Mouse (Mus musculus) layer of hippocampus, adult 9-10 months (tissue): Measurements from ENCODE around the gene Fat3.

Experiments used
- DNase-seq: peaks from one replicate; pipeline ENCODE4 v3.0.0; 2022; ENCODE audit warnings: low spot score

The Fat3 gene

GRCm38 (mm10) chr9:16501186-16501711, at the start of gene Fat3:
Gene Fat3, minus strand, starts transcription at chr9:16501285.
- peak; percentile 16 for DNase-seq

- no peak for DNase-seq
Measured at GRCm38 (mm10) chr9:16532884-16533283, 31.8 kb upstream of the Fat3 start.

DNA sequence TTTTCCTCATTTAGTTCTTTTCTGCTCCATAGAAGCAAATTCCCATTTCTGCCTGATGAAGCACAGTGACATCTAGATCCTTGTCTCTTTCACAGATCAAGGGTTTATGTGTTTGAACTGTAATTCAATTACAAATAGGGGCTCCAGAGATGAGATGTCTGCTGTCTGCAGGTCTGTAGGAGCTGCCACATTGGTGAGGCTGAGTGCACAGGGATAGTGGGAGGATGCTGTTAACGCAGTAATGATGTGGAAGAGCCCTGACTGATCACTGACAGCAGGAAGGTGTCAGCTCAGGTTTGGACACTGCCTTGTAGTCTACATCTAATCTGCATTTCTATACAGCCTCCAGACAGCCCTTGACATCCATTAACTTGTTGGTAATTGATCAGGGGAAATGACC, 16.5 kb upstream of the Fat3 start:
- no peak for DNase-seq

DNA sequence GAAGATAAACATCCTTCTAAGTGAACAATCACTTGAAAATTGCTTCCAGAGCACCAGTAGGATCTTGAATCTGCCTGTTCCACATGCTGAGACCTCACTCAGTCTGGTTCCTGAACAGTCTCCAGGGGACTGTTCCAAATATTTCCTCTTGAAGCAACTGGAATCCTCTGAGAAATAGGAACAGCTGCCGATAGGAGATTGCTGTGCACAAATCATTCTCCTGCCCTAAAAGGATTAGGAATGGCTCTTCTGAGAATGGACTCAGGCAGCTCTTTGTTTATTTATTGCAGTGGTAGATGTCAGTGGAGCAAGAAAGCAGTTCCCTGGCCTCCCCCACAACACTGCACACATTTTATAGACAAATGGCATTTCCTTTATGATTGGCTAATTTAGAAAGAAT, 10.9 kb upstream of the Fat3 start:
- no peak for DNase-seq

- no peak for DNase-seq
Measured at GRCm38 (mm10) chr9:16503776-16504175, 2.7 kb upstream of the Fat3 start.

DNA sequence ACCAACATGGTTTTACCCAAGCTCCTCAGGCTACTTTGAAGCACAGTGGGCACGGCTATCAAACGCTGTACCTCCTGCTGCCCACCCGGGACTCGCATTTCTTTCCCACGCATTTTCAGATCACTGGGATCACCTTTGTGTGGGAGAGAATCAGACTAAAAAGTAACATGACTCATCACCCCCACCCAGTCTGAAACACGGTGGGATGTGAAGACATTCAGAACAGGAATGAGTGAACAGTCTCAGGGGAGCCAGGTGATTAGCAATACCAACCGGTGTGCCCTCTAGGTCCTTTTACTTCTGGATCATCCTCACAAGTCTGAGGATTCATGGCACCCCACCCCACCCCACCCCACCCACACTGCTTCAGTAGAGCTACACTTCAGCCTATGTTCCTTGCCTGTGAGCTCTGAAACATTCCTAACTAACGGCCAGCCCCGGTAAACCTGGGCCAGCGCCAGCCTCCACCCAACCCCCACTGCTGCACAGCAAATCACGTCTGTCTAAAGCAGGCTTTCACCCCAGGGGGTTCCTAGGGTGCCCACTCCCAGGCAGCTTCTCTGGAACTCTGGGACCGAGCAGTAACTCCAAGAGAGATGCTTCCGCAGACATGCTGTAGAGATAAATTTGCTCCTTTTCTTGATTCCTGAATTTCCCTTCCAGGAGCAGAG, 1.7 kb upstream of the Fat3 start:
- no peak for DNase-seq

DNA sequence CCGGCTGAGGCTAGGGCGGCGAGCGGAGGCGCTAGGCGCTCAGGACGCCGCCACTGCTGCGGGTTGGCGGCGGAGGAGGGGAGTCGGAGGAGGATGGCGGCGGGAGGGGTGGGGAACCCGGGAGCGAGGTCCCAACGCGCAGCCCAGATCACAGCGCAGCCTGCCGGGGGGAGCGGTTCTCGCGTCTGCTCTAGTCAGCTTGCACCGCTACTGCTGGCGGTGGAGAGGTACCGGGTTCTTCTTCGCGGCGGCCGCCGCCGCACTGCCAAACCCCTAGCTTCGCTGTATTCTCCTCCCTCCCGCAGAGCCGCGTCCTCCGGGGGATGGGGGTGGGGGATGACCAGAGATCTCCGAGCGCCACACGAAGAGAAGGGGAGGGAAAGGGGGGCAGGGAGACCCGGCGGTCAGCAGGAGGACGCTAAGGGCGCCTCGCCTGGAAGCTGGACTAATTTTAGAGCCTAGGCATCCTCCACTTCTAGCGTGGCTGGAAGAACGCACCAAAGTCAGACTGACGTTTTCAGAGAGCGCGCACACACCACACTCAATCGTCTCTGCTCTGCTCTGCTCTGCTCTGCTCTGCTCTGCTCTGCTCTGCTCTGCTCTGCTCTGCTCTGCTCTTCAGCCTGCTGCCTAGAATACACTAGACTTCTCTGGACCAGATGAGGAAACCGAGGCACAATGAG, 1.0 kb upstream of the Fat3 start:
- DNase-seq = no peak

DNA sequence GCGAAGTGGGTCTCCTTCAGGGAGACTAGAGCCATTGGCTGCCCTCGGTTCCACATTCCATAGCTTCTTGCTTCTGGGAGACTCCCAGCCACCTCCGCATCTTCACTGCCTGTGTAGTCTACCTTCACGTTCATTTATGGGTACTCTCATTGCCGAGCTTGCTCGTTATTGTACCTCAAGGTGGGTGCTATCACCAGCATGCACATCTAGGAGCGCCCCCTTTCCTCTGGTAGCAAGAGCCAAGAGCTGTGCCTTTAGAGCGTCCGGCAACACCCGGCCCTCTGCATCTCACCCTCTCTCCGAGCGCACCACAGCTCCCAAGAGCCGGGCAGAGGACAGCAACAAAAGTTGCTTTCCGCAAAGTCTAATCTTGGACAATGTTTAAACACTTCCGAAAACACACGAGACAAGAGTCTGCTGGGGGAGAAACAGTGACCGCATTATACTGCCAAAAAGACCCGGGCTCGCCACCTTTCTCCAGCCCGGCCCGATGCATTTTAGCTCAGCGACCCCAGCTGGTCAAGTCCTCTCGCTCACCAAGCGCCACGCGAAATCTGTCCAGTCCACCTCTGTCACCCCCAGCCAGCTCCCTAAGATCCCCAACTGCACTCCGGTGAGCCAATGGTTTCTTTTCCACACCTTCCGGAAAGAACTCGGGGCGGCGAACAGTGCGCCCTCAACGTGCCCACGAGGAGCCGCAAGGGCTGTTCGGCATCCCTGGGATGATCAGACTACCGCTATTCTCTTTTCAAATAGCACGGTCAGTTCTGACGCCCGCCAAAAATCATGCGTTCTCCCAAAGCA, 501 bp downstream of the Fat3 start:
- DNase-seq = peak; percentile 13

GRCm38 (mm10) chr9:16499621-16500381, 1.3 kb downstream of the Fat3 start:
- DNase-seq = peak; percentile 37

DNA sequence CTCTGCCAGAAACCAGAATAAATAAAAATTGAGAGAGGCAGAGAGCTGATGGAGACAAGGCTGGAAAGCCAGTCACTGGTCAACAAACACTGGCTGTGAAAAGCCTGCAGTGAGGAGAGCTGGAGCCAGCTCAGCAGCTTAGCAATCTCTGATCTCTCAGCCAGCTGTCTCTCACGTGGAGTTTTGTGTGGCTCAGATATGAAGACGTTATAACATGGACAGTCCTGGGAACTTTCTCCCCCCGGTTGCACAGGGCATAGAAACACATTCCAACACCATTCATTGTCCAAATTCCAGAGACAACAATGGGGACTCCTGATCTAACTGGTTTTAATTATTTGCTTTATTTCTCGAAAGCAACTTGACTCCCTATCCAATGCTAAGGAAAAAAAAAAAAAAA, 2.2 kb downstream of the Fat3 start:
- no peak for DNase-seq

DNA sequence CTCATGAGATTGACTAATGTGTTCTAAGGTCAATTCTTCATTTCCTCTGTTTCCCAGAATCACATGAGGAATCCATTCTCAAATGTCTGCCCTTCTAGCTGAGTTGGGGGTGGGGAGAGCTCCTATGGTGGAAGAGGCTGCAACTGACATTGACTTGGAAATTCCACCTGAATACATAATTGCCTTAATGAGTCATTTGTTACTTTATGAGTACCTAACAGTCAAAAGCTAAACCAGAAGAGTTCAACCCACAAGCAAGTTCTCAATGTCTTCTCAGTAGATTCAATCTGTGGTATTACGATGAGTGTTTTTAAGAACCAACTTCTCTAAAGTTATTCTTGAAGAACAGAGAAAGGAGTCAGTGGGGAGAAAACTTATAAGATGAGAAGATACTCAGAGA, 3.7 kb downstream of the Fat3 start:
- DNase-seq = no peak

- DNase-seq = no peak
Measured at GRCm38 (mm10) chr9:16496331-16496730, 4.8 kb downstream of the Fat3 start.

DNA sequence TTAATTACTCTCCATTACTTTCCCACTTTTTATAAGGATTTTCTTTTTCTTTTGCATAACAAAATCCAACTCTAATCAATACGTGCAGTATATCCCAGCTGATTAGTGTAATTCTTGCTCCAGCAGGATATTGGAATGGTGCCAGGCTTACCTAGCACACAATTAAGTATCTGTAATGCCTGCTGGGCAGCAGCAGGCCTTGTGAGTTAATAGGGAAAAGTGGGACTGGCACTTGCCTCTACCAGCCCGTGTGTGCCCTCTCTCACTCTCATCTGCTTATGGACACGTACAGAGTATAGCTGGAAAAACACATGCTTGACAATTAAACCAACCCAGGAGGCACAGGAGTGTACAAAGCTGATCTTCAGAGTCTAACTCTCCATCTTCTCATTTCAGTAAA, 11.4 kb downstream of the Fat3 start:
- no peak for DNase-seq

DNA sequence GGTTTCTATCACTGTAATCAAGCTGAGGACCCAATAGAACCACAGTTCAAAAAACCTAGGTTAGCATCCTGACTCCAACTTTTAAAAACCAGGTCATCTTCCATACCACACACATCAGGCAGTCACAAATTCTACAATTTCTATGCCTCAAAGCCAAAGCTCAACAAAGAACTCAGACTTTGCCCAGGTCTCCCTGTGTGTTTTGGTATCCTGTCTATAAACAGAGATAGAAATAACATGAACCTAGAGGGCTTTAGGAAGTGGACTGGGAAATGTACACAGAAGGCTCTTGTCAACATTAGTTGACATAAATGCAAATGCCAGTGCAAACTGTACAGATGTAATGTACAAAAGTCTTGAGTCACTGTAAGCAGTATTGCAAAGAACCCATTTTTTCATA, 13.5 kb downstream of the Fat3 start:
- no peak for DNase-seq

- DNase-seq = no peak
Measured at GRCm38 (mm10) chr9:16486229-16486628, 14.9 kb downstream of the Fat3 start.

GRCm38 (mm10) chr9:16485173-16485572, 15.9 kb downstream of the Fat3 start:
- DNase-seq = no peak

DNA sequence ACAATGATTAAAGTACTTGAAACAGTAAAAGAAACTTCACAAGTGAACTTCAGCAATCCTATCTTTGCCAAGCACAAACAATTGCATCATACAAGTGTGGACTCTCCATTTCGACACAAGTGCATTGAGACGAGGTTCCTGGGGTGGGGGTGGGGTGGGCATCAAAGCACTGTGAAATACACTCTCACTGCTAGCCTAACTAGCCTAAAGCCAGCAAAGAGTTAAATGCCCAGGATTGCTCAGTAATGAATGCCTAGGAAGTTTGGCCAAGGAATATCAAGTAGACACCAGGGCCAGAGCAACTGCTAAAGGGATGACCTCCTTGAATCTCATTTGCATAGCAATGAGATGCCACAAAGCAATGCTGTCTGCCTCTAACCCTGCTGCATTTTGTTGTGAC, 16.3 kb downstream of the Fat3 start:
- DNase-seq = no peak

DNA sequence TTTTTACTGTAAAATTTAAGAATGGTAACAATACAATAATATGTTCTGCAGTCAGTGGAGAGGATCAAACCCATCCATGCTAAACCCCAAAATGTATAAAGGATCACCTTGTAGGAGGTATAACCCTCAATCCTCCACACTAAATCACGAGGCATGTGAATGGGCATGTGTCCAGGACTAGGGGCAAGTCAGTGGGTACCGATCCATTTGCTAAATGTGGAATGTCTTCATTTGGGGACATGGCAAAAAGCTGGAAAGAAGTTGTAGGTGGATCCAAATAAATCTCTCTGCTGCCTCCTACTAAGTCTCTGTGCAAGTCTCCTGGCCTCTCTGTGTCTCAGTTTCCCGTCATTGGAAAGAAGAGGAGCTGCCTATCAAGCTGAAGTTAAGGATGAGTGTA, 39.6 kb downstream of the Fat3 start:
- no peak for DNase-seq

GRCm38 (mm10) chr9:16460591-16460990, 40.5 kb downstream of the Fat3 start:
- no peak for DNase-seq

GRCm38 (mm10) chr9:16441930-16442329, 59.2 kb downstream of the Fat3 start:
- DNase-seq = no peak

DNA sequence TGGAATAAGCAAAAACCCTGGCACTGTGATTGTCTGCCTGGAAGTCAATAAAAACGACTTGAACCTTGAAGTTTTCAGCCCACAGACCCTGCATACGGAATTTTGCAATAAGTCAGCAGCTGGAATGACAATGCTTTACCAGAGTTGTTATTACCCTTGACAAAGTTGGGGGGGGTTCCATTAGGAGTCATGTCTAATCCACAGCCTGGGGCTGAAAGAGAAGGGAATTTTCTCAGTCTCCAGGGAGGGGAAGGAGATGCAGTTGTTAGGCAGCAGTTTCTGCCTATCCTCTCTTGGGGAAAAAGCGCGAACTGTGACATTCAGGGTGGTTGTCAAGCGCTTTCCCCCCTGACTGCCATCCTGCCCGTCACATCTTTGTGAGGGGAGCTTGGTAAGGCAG, 60.4 kb downstream of the Fat3 start:
- no peak for DNase-seq

- no peak for DNase-seq
Measured at GRCm38 (mm10) chr9:16439941-16440340, 61.1 kb downstream of the Fat3 start.
